Mouse (Mus musculus): ENCODE measurements at regions not wholly inside any gene's neighbourhood (a gene's known extent, or its start where the extent isn't known, plus 50 kb on each side); places are given as distances from the start of the nearest gene placed in this dataset.

DNA sequence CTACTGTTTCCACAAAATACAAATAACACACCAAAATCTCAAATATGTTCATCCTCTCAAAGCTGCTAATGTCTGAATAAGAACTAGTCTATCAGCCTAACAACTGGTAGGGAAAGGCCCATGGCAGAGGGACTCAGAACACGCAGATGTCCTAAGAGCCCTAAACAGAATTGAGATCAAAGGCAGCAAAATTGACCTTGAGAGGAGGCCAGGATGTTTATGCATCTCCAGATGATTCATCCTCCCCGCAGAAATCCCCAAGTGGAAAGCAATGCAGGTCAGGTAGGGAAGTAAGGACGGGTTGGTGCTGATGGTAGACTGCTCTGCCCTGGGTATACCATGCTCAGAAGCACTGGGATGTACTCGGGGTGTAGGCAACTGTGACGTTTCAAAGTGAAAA is 89.0 kb upstream of the Tmem150c start:
- no peak for DNase-seq (ENCODE audit: low spot score in 2 of 2)

GRCm38 (mm10) chr5:100246709-100247108 is 87.1 kb upstream of the Tmem150c start:
- no peak for DNase-seq (ENCODE audit: low spot score in 2 of 2)

DNA sequence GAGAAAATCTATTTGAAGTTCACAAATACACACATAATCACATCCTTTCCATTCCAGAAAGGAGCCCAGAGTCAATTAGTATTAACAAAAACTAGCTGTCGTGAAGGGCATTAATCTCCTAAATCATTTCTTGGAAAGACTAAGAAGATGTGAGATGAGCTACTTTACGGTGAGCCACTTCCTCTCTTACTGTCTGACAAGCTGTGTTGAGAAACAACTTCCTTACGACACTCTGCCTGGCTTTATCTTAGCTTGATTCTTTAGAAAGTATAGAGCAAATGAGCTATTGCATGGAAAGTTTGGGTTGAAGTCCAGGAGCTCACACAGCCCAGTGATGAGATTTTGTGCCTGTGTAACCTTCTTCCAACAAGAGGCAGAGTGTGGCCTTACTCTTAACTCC is 85.2 kb upstream of the Tmem150c start:
- DNase-seq (ENCODE audit: low spot score in 2 of 2): no peak

DNA sequence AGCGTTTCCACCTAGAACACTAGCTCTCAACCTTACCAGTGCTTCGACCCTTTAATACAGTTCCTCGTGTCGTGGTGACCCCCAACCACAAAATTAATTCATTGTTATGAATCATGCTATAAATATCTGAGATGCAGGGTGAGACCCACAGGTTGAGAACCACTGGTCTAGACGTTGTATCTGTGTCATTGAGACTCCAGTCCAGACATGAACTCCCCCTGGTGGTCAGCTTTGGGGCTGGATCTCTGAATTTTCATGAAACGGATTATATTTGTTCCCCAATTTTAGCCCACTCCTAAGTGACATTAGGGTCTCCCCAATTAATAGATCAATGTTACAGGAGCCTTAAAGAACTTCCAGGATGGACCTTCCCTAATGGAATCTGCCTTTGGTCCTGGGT is 81.3 kb upstream of the Tmem150c start:
- peak; percentile 48 to 72 for DNase-seq (ENCODE audit: low spot score in 2 of 2)

DNA sequence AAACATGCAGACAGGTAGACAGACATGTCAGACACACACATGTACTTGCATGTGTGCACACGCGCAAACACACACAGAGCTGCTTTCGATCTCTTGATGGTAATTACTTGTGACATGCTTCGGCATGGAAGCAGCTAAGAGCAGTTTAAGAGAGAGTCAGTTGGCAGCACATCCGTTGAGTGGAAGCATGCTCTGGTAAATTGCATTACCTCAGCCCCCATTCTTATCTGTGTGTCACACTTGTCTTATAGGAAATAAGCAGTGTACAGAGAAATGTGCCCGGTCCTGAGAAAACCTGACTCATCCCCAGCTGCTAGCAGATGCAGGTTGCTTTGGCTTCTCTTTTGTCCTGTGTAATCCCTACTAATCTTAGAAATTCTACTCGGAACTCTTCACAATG is 80.0 kb upstream of the Tmem150c start:
- DNase-seq (ENCODE audit: low spot score in 2 of 2): no peak

DNA sequence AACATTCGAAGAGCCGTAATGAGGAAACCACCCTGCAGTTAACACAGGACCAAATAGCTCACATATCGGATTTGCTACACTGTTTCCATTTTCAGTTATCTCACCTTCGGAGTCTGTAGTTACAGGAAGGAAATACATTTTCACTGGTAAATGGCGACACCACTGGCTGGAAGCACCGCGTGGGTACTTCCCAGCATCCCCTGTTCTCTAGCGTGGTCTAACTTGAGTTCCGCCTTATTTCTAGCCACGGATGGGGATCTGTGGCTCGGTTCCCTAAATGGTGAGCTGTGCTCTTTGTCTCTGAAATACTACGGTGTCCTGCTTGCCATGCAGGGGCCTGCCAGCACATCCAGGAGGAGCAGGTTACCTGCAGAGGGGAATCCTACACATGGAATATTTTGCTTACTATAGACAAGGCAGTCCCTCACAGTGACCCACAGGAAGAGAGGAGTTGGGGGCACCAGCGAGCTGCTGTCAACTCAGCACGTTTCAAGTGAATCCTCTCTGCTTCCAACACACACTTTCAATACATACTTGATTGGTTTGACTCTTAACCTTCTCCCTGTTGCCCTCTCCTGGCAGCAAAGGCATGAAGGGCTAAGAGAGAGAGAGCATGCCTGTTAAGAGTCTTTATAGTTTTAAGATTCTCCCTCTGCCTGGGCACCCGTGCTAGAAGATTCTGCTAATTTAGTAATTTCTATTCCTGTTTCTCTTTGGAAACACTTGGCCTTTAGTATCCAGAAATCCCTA is 78.9 kb upstream of the Tmem150c start:
- DNase-seq (ENCODE audit: low spot score in 2 of 2): no peak

- no peak for DNase-seq (ENCODE audit: low spot score in 2 of 2)
Measured at GRCm38 (mm10) chr5:100237674-100238278, 78.2 kb upstream of the Tmem150c start.

- no peak for DNase-seq (ENCODE audit: low spot score in 2 of 2)
Measured at GRCm38 (mm10) chr5:100236277-100236676, 76.7 kb upstream of the Tmem150c start.

DNA sequence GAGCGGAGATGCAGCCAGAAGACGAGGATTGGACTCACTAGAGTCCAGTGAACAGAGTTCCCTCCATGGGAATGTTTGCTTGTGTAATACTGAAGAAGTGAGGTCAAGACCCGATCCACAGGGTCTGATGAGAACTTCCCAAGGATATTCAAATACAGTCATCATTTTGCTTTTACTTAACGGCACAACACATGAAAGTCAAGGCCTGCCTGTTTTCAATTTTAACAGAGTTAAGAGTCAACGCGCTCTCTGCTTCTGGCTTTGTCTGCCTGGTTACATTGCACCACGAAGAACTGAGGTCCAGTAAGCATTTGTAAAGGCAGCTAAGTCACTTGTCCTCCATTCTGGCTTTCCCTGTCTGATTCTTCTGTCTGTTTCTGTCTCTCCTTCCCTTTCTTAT is 72.5 kb upstream of the Tmem150c start:
- no peak for DNase-seq (ENCODE audit: low spot score in 2 of 2)

DNA sequence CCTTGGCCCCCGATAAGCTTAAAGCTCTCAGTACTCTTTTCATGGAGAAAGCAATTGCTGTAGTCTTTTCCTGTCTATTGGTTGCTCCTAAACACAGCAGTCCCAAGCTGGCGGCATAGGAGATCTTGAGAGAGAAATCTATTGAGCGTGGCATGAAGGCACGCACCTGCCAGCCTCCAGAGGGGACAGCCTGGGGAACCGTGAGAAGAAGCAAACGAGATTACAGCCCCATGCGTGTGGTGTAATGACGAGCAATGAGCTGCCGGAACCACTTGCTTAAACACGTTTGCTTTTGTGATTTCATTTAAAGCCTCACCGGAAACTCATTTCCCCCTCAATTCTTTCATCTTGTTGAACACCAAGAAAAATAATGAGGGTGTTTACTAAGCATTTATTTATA is 72.0 kb upstream of the Tmem150c start:
- DNase-seq (ENCODE audit: low spot score in 2 of 2): no peak

GRCm38 (mm10) chr5:100230038-100230437 is 70.4 kb upstream of the Tmem150c start:
- no peak for DNase-seq (ENCODE audit: low spot score in 2 of 2)

DNA sequence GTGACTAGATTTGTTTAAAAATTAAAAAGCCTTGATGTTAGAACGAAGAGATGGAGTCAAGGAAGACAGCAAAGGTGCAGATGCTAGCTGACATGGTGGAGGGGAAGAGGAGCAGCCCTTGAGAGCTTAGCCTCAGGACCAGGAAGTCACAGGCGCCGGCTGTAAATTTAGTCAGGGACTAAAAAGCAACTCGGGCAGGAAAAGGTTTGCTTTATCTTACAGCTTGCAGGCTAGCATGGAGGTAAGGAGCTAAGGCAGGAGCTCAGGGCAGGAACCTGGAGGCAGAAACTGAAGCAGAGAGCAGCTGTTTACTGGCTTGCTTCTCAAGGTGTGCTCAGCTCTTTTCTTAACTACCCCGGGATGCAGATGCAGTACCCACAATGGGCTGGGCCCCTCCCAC is 68.3 kb upstream of the Tmem150c start:
- no peak for DNase-seq (ENCODE audit: low spot score in 2 of 2)

GRCm38 (mm10) chr5:100226571-100227235 is 67.1 kb upstream of the Tmem150c start:
- no peak for DNase-seq (ENCODE audit: low spot score in 2 of 2)

DNA sequence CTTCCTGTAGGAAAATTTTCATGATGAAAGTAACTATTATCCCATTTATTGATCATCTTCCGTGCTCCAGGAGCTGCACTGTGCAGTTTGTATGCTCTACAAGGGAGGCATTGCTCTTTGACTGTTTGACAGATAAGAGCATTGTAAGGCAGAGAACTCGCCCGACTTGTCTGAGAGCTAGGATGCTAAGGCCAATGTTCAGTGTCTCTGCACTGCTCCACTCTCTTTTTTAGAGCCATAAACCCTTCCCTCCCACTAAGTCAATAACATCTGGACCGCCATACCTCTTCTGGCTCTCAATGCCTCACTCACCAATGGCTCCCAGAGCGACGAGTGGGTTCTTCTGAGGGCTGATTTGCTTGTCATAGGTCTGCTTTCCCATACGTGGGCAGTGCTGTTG is 65.9 kb upstream of the Tmem150c start:
- no peak for DNase-seq (ENCODE audit: low spot score in 2 of 2)

- DNase-seq (ENCODE audit: low spot score in 2 of 2): no peak
Measured at GRCm38 (mm10) chr5:100224773-100225363, 65.3 kb upstream of the Tmem150c start.

DNA sequence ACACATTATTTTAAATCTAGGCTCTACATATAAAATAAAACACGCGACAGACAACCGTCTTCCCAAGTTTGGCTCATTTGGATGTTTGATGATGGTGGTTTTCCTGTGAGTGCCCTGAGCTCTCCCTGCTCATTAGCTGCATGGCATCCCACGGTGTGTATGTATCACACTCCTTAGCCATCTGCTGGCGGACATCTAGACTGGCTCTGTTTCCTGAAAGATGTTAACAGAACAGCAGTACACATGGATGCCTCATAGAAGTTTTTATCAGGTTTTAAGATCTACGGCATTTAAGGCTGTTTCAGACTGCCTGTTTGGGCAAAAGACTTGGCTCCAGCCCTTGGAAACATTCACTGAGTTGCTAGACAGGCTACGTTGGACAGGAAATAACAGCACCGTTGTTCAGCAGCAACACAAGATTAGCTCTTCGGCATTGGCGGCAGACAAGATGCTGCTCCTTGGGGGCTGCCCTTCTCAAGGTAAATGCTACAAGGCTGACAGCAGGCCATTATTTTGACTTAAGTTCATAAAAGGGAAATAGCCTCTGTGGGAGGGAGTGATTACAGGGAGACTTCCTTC is 61.5 kb upstream of the Tmem150c start:
- peak in 1 of 2 experiments; percentile 36 for DNase-seq (ENCODE audit: low spot score in 2 of 2)

DNA sequence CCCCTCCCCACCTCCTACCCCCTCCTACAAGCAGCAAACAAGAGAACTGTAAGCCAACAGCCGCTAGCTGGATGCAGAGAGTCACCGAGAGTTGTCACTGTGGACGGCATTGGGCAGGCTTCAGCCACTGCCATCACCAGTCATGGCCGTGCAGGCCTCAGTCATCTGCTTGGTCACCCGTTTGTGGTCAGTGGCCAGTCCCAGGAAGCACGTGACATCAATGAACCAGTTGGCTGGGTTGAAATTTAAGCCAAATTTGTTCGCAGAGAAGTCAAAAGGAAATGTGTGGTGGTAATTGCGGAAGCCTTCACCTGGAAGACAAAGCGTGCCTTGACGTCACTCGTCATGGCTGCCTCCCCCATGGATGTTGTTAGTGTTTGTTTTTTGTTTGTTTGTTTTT is 60.7 kb upstream of the Tmem150c start:
- DNase-seq (ENCODE audit: low spot score in 2 of 2): no peak

DNA sequence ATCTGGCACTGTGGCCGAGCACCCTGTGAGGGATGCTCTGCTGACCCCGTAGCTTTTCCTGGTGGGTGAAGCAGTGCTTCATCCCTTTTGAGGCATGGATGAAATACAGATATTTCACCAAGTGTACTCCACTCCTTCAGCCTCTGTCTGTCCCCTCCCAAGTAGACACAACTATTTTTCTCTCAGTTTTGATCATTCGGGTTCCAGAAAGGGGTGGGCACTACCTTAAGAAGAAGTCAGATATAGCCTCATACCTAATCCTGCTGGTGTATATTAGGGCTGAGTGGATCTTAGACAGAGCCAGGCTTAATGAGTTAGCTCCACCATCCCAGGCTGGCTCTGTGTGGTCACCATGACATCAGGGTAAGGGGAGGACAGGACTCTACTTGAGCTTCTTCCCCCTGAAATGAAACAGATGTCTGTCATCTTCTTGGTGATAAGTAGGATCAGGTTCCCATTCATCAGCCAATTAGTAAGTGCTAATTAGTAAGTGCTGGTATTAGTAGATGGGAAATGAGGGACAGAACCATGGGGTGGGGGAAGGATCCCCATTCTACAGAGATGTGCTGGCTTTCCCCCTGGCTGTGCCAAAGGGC is 58.7 kb upstream of the Tmem150c start:
- DNase-seq (ENCODE audit: low spot score in 2 of 2): no peak

GRCm38 (mm10) chr5:100217178-100218035 is 57.8 kb upstream of the Tmem150c start:
- no peak for DNase-seq (ENCODE audit: low spot score in 2 of 2)

- no peak for DNase-seq (ENCODE audit: low spot score in 2 of 2)
Measured at GRCm38 (mm10) chr5:100213901-100214300, 54.3 kb upstream of the Tmem150c start.
